Mouse (Mus musculus): ENCODE measurements around the gene Nlrp9b. TPM values are rescaled to one million over a fixed set of nuclear protein-coding genes. Genes with fewer than 3 reads are reported as not detected.
A peak's percentile ranks its signal among the peaks of the same experiment; 100 is the strongest.

The Nlrp9b gene
- total and polyA plus RNA-seq, 3 experiments = not detected

GRCm38 (mm10) chr7:19955861-19956260 lies 35.4 kb upstream of the Nlrp9b start:
- no peak for DNase-seq (ENCODE audit: low read depth, low spot score)
- no peak overlapping the region for H3K9ac ChIP-seq (ENCODE audit: control insufficient read depth, low read depth, low read length, poor library complexity, severe bottlenecking)
- H3K4me1 ChIP-seq (ENCODE audit: control insufficient read depth in 1 of 2, insufficient read depth in 2 of 2, low read length in 2 of 2) = 0 out of 4 replicates have a peak, but pooled peaks cover 0 to 4% of the 10 kb centered on the region in 2 experiments
- TF ChIP-seq ZMIZ1 (IDR thresholded peaks at IDR 0.05; ENCODE audit: low read depth, low read length) (no peak), CTCF (IDR thresholded peaks at IDR 0.05 in 2 of 3, conservative IDR thresholded peaks at IDR 0.05 in 1 of 3; ENCODE audit: control insufficient read depth in 1 of 3, insufficient read depth in 1 of 3, low read depth in 2 of 3, low read length in 3 of 3, poor library complexity in 1 of 3, severe bottlenecking in 1 of 3) (no peak), USF1 (IDR thresholded peaks at IDR 0.05; ENCODE audit: low read depth, low read length) (no peak), CHD1 (IDR thresholded peaks at IDR 0.05; ENCODE audit: low read depth, low read length) (no peak), MYC (IDR thresholded peaks at IDR 0.05; ENCODE audit: low read depth, low read length) (no peak), USF2 (IDR thresholded peaks at IDR 0.05; ENCODE audit: borderline replicate concordance in 1 of 2, insufficient read depth in 1 of 2, low read depth in 1 of 2, low read length in 2 of 2) (no peak), JUND (IDR thresholded peaks at IDR 0.05; ENCODE audit: low read depth, low read length) (no peak), SIN3A (IDR thresholded peaks at IDR 0.05; ENCODE audit: low read length) (no peak), GABPA (IDR thresholded peaks at IDR 0.05; ENCODE audit: low read depth, low read length) (no peak), MAFK (IDR thresholded peaks at IDR 0.05; ENCODE audit: borderline replicate concordance, low read depth, low read length) (no peak)
- peaks cover 0 to 2% of the 10 kb centered on the region in 2 experiments; a peak in 1 of 4 replicates for H3K36me3 ChIP-seq (ENCODE audit: control insufficient read depth in 1 of 2, insufficient read depth in 2 of 2, low read length in 2 of 2)
- H3K9me3 ChIP-seq (replicated peaks; ENCODE audit: insufficient read depth, low read length) = no peaks in the 10 kb centered on the region
- no peak overlapping the region for H3K4me3 ChIP-seq (ENCODE audit: control insufficient read depth in 1 of 2, insufficient read depth in 1 of 2, low read depth in 2 of 2, low read length in 2 of 2)
- no peaks in the 10 kb centered on the region for H3K79me2 ChIP-seq (ENCODE audit: control insufficient read depth, insufficient read depth, low read length, poor library complexity)
- H3K27ac ChIP-seq (ENCODE audit: control insufficient read depth, low read depth, low read length) = no peak overlapping the region
- H3K27me3 ChIP-seq (ENCODE audit: control insufficient read depth in 1 of 2, insufficient read depth in 2 of 2, low read length in 2 of 2) = no peaks in the 10 kb centered on the region; a peak in 1 of 4 replicates

- Histone ChIP-seq H3K27ac (ENCODE audit: control insufficient read depth, low read depth, low read length) (no peak overlapping the region), H3K36me3 (ENCODE audit: control insufficient read depth in 1 of 2, insufficient read depth in 2 of 2, low read length in 2 of 2) (peaks cover 0 to 2% of the 10 kb centered on the region in 2 experiments; a peak in 1 of 4 replicates), H3K27me3 (ENCODE audit: control insufficient read depth in 1 of 2, insufficient read depth in 2 of 2, low read length in 2 of 2) (peaks cover 0 to 3% of the 10 kb centered on the region in 2 experiments; a peak in 1 of 4 replicates), H3K4me3 (ENCODE audit: control insufficient read depth in 1 of 2, insufficient read depth in 1 of 2, low read depth in 2 of 2, low read length in 2 of 2) (no peak overlapping the region), H3K9me3 (replicated peaks; ENCODE audit: insufficient read depth, low read length) (no peaks in the 10 kb centered on the region), H3K9ac (ENCODE audit: control insufficient read depth, low read depth, low read length, poor library complexity, severe bottlenecking) (no peak overlapping the region), H3K79me2 (ENCODE audit: control insufficient read depth, insufficient read depth, low read length, poor library complexity) (no peaks in the 10 kb centered on the region), H3K4me1 (ENCODE audit: control insufficient read depth in 1 of 2, insufficient read depth in 2 of 2, low read length in 2 of 2) (0 out of 4 replicates have a peak, but pooled peaks cover 0 to 4% of the 10 kb centered on the region in 2 experiments)
- TF ChIP-seq USF2 (IDR thresholded peaks at IDR 0.05; ENCODE audit: borderline replicate concordance in 1 of 2, insufficient read depth in 1 of 2, low read depth in 1 of 2, low read length in 2 of 2) (no peak), CTCF (IDR thresholded peaks at IDR 0.05 in 2 of 3, conservative IDR thresholded peaks at IDR 0.05 in 1 of 3; ENCODE audit: control insufficient read depth in 1 of 3, insufficient read depth in 1 of 3, low read depth in 2 of 3, low read length in 3 of 3, poor library complexity in 1 of 3, severe bottlenecking in 1 of 3) (peak; percentile 66 to 88 (median 78)), ZC3H11A (IDR thresholded peaks at IDR 0.05; ENCODE audit: low read depth, low read length) (peak; percentile 54), SMC3 (IDR thresholded peaks at IDR 0.05; ENCODE audit: low read depth, low read length) (peak; percentile 66), RAD21 (IDR thresholded peaks at IDR 0.05; ENCODE audit: low read depth, low read length) (peak; percentile 80), POLR2A (IDR thresholded peaks at IDR 0.05; ENCODE audit: control insufficient read depth in 1 of 2, insufficient read depth in 1 of 2, low read depth in 1 of 2, low read length in 2 of 2, poor library complexity in 1 of 2) (no peak), BHLHE40 (IDR thresholded peaks at IDR 0.05; ENCODE audit: borderline replicate concordance, low read depth, low read length) (peak; percentile 73), MAZ (IDR thresholded peaks at IDR 0.05; ENCODE audit: low read depth, low read length) (no peak), HCFC1 (IDR thresholded peaks at IDR 0.05; ENCODE audit: low read depth, low read length) (no peak), ELF1 (IDR thresholded peaks at IDR 0.05; ENCODE audit: low read depth, low read length) (no peak)
- DNase-seq (ENCODE audit: low read depth, low spot score) = peak; percentile 79
Measured at GRCm38 (mm10) chr7:19956341-19956781, 34.9 kb upstream of the Nlrp9b start.
